Mouse (Mus musculus) embryonic fibroblast, embryonic 13.5 days (primary cell): ENCODE measurements around the gene Gm49486. TPM values are rescaled to one million over a fixed set of nuclear protein-coding genes. Genes with fewer than 3 reads are reported as not detected.
A peak's percentile ranks its signal among the peaks of the same experiment; 100 is the strongest.

ENCODE experiments used
- H3K27ac ChIP-seq: 2 replicates; pipeline ENCODE4 v1.5.1; 2012; ENCODE audit warnings: low read length, control low read depth, inconsistent platforms; ENCODE audit not compliant: insufficient read depth
- H3K4me1 ChIP-seq: 2 replicates; pipeline ENCODE4 v1.6.1; 2011; ENCODE audit warnings: low read length; ENCODE audit not compliant: control insufficient read depth, insufficient read depth
- H3K4me3 ChIP-seq: 2 replicates; pipeline ENCODE4 v1.5.1; 2011; ENCODE audit warnings: mild to moderate bottlenecking, control low read depth, low read length; ENCODE audit not compliant: insufficient read depth
- CTCF ChIP-seq: IDR thresholded peaks from 2 replicates; pipeline ENCODE4 v1.5.1; 2011; ENCODE audit warnings: mild to moderate bottlenecking, control low read depth, low read length, moderate library complexity, borderline replicate concordance; ENCODE audit not compliant: insufficient read depth
- POLR2A ChIP-seq: IDR thresholded peaks from 2 replicates; pipeline ENCODE4 v1.6.1; 2011; ENCODE audit warnings: low read depth, mild to moderate bottlenecking, control low read depth, low read length, moderate library complexity
- polyA plus RNA-seq: library from polyadenylated mRNA; stranded (reverse); fragments of >200 nt; gene quantifications from 2 replicates; pipeline ENCODE4 v1.2.4, GENCODE M21; 2011; ENCODE audit warnings: low read depth; ENCODE audit not compliant: missing spikeins, insufficient read length

The Gm49486 gene
- polyA plus RNA-seq = 0.72 and 0.77 TPM in 2 replicates

DNA sequence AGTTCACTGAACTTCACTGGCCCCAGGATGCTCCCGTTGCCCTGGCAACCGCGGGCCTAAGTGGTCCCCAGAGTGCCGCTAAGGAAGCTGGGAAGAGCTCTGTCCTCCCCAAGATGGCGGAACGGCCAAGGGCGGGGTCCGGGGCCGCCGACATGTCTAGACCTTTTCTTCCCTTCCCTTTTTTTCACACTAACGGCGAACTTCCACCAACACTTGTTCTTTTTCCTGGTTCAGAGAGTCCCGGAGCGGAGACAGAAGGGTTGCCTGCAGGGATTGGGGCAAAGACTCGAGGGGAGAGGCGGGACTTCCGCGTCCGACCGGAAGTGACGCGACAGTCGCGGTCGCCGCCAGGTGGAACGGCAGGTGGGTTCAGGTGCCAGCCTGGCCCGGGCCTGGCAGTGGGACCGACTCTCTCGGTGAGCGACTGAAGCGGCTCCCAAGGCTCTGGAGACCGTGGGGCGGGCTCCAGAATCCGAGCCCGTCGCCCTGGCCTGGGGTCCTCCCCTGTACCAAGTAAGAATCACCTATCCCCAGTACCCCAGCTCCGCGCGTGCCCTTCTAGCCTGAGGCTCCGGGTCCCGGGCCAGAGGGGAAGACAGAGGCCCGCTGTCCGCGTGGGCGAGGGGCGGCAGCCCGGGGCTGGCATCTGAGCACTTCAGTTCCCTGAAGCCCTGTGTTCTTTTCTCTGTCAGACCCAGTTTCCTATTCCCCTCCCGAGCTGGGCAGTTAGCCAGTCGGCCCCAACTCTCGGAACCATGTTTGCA lies at the start of gene Gm49486, which contains the start of gene Pick1:
Gene Gm49486 (plus strand): TSS at position 334 of the 764 bp plus-strand sequence.
Gene Pick1 (plus strand): TSS at position 116 of the 764 bp plus-strand sequence.
- Histone ChIP-seq H3K4me1 (no peaks in the 10 kb centered on the region), H3K4me3 (peak within 1 kb of the TSS; percentile 47), H3K27ac (peak within 1 kb of the TSS; percentile 89)
- TF ChIP-seq CTCF (no peak), POLR2A (peak; percentile 60)

DNA sequence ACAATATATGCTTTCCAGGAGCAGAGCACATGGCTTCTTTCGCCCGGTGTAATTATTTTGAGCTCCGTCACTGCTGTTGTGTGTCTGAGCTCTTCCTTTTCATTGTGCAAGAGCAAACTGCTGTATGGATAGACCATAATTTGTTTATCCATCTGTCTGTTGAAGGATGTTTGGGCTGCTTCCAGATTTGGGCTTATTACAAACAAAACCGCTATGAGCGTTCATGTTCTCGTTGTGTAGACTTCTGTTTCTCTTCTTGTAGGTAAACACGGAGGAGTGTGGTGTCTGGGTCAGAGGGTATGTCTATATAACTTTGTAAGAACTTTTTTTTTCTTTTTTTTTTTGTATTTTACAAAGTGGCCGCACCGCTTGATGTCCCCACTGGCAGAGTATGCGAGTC lies 44.0 kb upstream of the Gm49486 start:
- H3K27ac ChIP-seq = no peak overlapping the region
- TF ChIP-seq POLR2A (no peak), CTCF (no peak)

DNA sequence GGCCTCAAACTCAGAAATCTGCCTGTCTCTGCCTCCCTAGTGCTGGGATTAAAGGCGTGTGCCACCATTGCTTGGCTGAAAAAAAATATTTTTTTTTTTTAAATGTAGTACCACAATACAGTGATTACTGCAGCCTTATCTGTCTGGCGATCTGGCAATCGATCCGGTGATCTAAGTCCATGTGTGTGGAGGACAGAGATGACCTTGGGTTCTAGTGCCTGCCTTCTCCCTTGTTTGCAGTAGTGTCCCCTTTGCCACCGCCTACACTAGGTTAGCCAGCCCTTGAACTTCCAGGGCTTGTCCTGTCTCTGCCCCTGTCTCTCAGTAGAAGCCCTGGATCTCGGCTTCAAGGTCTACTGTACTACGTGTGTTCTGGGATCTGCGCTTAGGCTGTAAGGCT lies 41.4 kb upstream of the Gm49486 start:
- H3K27ac ChIP-seq = no peak overlapping the region
- no peaks in the 10 kb centered on the region for H3K4me1 ChIP-seq
- TF ChIP-seq CTCF = no peak
- no peak overlapping the region for H3K4me3 ChIP-seq

More for the DNA sequence above, 44.0 kb upstream of the Gm49486 start:
- no peaks in the 10 kb centered on the region for H3K4me1 ChIP-seq
- no peak overlapping the region for H3K4me3 ChIP-seq

DNA sequence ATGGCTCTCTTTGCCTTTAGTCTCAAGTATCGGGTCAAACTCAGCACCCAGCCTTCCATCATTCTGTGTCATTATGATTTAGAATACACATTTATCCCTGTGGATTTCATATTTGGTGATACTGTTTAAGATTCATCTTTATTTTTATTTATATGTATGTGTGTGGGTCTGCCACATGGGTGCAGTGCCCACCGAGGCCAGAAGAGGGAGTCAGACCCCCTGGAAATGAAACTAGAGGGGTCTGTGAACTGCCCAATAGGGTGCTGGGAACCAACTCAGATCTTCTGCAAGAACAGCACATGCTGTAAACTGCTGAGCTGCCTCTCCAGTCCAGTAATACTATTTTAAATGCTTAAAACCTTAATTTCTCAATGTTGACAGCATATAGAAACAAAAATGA lies 37.8 kb upstream of the Gm49486 start:
- Histone ChIP-seq H3K27ac (no peak overlapping the region), H3K4me1 (no peaks in the 10 kb centered on the region), H3K4me3 (no peak overlapping the region)
- TF ChIP-seq POLR2A (no peak), CTCF (no peak)

DNA sequence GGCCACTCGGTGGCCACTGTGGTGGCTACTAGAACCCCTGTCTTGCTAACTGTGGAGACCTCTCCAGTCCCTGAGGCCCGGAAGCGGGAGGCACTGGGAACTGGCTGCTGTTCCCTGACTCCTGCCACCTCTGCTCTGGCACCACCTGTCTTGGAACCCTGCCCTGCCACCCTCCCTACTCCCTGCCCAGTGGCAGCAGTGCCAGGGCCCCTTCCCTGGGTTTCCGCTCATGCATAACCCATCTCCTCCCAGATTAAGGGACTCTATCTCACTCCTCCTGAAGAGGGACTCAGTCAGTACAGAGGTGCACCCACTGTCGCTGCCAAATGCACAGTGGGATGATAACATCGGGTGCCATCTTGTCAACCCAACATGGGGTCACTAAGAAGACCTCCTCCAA lies 36.7 kb upstream of the Gm49486 start:
- TF ChIP-seq POLR2A = no peak
- TF ChIP-seq CTCF = no peak
- Histone ChIP-seq H3K27ac (no peak overlapping the region), H3K4me3 (no peak overlapping the region)

DNA sequence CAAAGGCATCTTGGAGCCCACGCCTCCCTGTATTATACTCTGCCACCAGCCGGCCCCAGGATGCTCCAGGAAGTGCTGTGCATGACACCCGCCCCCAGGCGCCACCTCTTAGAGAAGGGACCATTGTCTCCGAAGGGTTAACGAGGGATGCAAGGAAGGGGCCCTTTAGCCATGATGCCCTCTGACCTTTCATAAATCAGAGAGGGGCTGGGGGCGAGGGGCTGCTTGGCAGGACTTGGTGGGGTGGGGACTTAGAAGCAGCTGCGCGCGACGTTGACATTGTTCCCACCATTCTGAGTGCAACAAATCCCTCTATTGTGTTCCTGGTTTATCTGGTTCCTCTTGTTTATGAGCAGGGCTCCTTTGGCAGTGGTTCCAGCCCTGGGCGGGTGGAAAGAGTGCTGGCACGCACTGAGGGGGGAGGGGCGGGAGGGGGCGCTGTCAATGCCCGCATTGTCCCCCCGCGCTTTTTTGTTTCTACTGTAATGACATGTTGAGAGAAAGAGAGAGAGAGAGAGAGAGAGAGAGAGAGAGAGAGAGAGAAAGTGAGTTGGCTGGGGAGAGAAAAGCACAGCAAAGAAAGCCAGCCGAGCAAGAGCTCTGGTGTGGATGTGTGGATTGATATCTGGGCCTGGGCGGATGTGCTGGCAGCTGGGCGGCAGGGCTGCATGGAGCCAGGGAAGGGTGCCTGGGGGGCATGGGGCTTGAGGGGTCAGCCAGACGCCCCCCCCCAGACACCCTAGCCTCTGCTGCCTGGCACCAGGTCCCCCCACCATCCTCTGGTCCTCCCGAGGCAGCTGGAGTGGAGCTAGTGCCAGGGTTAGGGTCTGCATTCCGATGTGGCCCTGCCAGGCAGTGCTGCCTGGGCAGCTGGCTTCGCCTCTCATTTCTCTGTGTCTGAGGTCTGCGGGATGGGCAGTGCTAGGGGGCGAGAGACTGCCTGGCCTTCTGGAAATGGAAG lies 36.0 kb upstream of the Gm49486 start:
- Histone ChIP-seq H3K4me3 (no peak overlapping the region), H3K4me1 (no peaks in the 10 kb centered on the region), H3K27ac (no peak overlapping the region)
- TF ChIP-seq POLR2A (no peak), CTCF (no peak)

More for the DNA sequence above, 36.7 kb upstream of the Gm49486 start:
- no peaks in the 10 kb centered on the region for H3K4me1 ChIP-seq

DNA sequence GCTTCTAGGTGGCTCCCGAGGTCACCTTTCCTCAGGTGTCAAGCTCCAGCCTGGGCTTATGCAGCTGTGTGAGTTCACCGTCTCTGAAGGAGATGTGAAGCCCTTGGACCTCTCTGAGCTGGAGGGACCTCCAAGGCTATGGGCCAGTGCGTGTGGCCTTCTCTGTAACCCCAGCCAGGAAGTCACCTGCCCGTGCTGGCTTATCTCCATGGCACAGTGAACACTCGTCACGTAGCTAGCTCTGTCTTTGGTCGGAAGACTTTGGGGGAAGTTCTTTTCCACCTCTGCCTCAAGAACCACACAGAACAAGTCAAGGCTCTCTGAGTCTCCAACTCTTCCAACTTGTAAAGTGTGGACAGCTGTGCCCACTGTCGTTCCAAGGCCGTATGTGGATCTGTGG lies 35.1 kb upstream of the Gm49486 start:
- Histone ChIP-seq H3K27ac (no peak overlapping the region), H3K4me1 (no peaks in the 10 kb centered on the region), H3K4me3 (no peak overlapping the region)
- no peak for TF ChIP-seq CTCF
- TF ChIP-seq POLR2A = no peak

DNA sequence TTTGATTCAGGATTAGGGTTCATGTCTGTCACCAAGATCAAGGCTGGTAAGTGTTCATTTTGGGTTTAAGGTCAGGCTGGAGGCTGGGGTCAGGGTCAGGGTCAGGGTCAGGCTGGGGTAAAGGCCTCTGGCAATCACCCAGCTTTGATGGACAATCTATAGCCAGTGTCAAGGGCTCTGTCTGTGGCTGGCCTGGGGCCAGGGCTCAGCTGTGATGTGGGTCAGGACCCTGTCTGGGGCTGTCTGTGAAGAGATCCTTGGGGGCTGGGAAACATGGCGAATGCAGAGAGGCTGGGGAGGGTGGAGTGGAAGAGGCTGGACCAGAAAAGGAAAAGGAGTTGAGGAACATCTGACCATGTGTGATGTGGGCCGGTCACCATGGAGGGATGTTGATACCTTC lies 34.2 kb upstream of the Gm49486 start:
- no peaks in the 10 kb centered on the region for H3K4me1 ChIP-seq
- no peak overlapping the region for H3K4me3 ChIP-seq
- TF ChIP-seq POLR2A = no peak
- H3K27ac ChIP-seq = no peak overlapping the region

DNA sequence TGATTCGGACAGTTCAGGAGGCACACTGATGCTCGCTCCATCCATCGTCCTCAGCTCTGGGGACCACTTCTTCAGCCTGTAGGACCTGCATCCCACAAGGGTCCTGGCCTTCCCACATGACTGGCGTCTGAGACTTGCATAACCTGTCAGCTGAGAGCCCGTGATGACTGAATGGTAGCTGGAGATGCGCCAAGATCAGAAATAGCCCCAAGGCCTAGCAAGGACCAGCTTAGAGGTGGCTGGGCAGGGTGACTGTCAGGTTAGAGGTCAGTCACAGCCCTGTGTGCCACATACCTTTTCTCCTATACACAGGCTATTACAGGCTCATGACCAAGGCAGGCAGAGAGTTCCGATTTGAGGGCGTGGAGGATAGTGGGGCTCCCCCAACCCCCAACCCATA lies 33.7 kb upstream of the Gm49486 start:
- TF ChIP-seq CTCF (no peak), POLR2A (no peak)
- H3K4me1 ChIP-seq = no peaks in the 10 kb centered on the region

DNA sequence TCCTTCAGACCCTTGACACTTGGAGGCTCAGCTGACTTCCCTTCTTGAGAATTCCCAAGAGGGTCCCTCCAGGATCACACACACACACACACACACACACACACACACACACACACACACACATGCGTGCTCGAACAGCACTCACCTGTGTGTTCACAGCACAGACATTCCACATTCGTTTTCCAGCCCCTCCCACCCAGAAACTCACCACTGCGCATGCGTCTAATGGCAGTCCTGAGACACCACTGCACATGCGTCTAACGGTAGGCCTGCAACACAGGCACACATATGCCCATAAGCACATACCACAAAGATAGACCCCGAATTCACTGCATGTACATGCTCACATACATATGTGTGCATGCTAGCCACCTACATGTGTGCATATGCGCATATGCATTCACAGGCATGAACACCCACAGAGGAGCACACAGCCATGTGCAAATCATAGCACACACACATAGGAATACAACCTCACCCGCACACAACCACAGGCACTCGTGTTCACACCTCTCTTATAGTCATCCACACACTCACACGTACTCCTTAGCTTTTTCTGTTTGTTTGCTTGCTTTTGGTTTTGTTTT lies 29.7 kb upstream of the Gm49486 start:
- no peak overlapping the region for H3K27ac ChIP-seq
- no peak overlapping the region for H3K4me3 ChIP-seq
- H3K4me1 ChIP-seq = no peaks in the 10 kb centered on the region
- TF ChIP-seq POLR2A (no peak), CTCF (no peak)

More for the DNA sequence above, 33.7 kb upstream of the Gm49486 start:
- Histone ChIP-seq H3K4me3 (no peak overlapping the region), H3K27ac (no peak overlapping the region)
